Mouse (Mus musculus): ENCODE measurements at regions not wholly inside any gene's neighbourhood (a gene's known extent, or its start where the extent isn't known, plus 50 kb on each side); places are given as distances from the start of the nearest gene placed in this dataset.

GRCm38 (mm10) chr3:79996803-79997202 is 112.5 kb downstream of the Fam198b start:
- no peak for DNase-seq (ENCODE audit: low read depth)

GRCm38 (mm10) chr3:80002335-80002734 is 118.0 kb downstream of the Fam198b start:
- DNase-seq (ENCODE audit: low read depth): no peak

- no peak for DNase-seq (ENCODE audit: low read depth)
Measured at GRCm38 (mm10) chr3:80003300-80004090, 119.2 kb downstream of the Fam198b start.

GRCm38 (mm10) chr3:80004556-80004955 is 120.2 kb downstream of the Fam198b start:
- no peak for DNase-seq (ENCODE audit: low read depth)

GRCm38 (mm10) chr3:80004966-80005365 is 120.6 kb downstream of the Fam198b start:
- DNase-seq (ENCODE audit: low read depth): no peak

- no peak for DNase-seq (ENCODE audit: low read depth)
Measured at GRCm38 (mm10) chr3:80005371-80005770, 121.0 kb downstream of the Fam198b start.

- no peak for DNase-seq (ENCODE audit: low read depth)
Measured at GRCm38 (mm10) chr3:80006263-80006662, 121.9 kb downstream of the Fam198b start.

- DNase-seq (ENCODE audit: low read depth): no peak
Measured at GRCm38 (mm10) chr3:80007006-80007405, 122.7 kb downstream of the Fam198b start.

- DNase-seq (ENCODE audit: low read depth): no peak
Measured at GRCm38 (mm10) chr3:80009275-80009674, 124.9 kb downstream of the Fam198b start.

- DNase-seq (ENCODE audit: low read depth): no peak
Measured at GRCm38 (mm10) chr3:80025795-80026194, 141.5 kb downstream of the Fam198b start.

- no peak for DNase-seq (ENCODE audit: low read depth)
Measured at GRCm38 (mm10) chr3:80033071-80033470, 148.7 kb downstream of the Fam198b start.

GRCm38 (mm10) chr3:80038553-80039129 is 154.3 kb downstream of the Fam198b start:
- no peak for DNase-seq (ENCODE audit: low read depth)

- DNase-seq (ENCODE audit: low read depth): no peak
Measured at GRCm38 (mm10) chr3:80042756-80043484, 158.6 kb downstream of the Fam198b start.

GRCm38 (mm10) chr3:80049495-80050225 is 165.3 kb downstream of the Fam198b start:
- no peak for DNase-seq (ENCODE audit: low read depth)

- no peak for DNase-seq (ENCODE audit: low read depth)
Measured at GRCm38 (mm10) chr3:80050920-80051319, 166.6 kb downstream of the Fam198b start.

GRCm38 (mm10) chr3:80051963-80052362 is 167.6 kb downstream of the Fam198b start:
- no peak for DNase-seq (ENCODE audit: low read depth)

GRCm38 (mm10) chr3:80052879-80053278 is 168.5 kb downstream of the Fam198b start:
- no peak for DNase-seq (ENCODE audit: low read depth)

GRCm38 (mm10) chr3:80053435-80053834 is 169.1 kb downstream of the Fam198b start:
- no peak for DNase-seq (ENCODE audit: low read depth)

GRCm38 (mm10) chr3:80056636-80057350 is 172.5 kb downstream of the Fam198b start:
- no peak for DNase-seq (ENCODE audit: low read depth)

GRCm38 (mm10) chr3:80058722-80059121 is 174.4 kb downstream of the Fam198b start:
- DNase-seq (ENCODE audit: low read depth): peak; percentile 25

- DNase-seq (ENCODE audit: low read depth): no peak
Measured at GRCm38 (mm10) chr3:80070726-80071125, 186.4 kb downstream of the Fam198b start.
